Mouse (Mus musculus) megakaryocyte, embryonic 14.5 days (primary cell): ENCODE data around the gene Atp5j2. TPM values are rescaled to one million over a fixed set of nuclear protein-coding genes. Genes with fewer than 3 reads are reported as not detected.
A peak's percentile ranks its signal among the peaks of the same experiment; 100 is the strongest.

Experiments
- H3K27me3 ChIP-seq: replicated peaks from 2 replicates; pipeline ENCODE3; 2012; ENCODE audit warnings: inconsistent platforms
- H3K36me3 ChIP-seq: replicated peaks from 2 replicates; pipeline ENCODE3; 2012; ENCODE audit warnings: low read length, inconsistent platforms, mixed read lengths
- H3K4me1 ChIP-seq: 2 replicates; pipeline ENCODE4 v1.6.1; 2012; ENCODE audit warnings: inconsistent platforms
- H3K4me3 ChIP-seq: replicated peaks from 2 replicates; pipeline ENCODE3; 2012; ENCODE audit warnings: moderate library complexity, mild to moderate bottlenecking, inconsistent platforms
- H3K9me3 ChIP-seq: 2 replicates; pipeline ENCODE4 v1.6.1; 2012; ENCODE audit warnings: inconsistent platforms
- FLI1 ChIP-seq: IDR thresholded peaks from 2 replicates; pipeline ENCODE4 v1.6.1; 2012; ENCODE audit warnings: low read length, inconsistent platforms, mixed read lengths
- GATA1 ChIP-seq: IDR thresholded peaks from 3 replicates; pipeline ENCODE4 v1.6.1; 2012; ENCODE audit warnings: mixed read lengths, low read length, inconsistent platforms, borderline replicate concordance
- polyA plus RNA-seq: library from polyadenylated mRNA; stranded (reverse); fragments of >175 nt; gene quantifications from 2 replicates; pipeline ENCODE4 v1.2.3, GENCODE M21; 2012; ENCODE audit warnings: low replicate concordance; ENCODE audit not compliant: insufficient read depth

Gene Atp5j2
- polyA plus RNA-seq, 1 experiment, result 56.7 TPM

- no peak for TF ChIP-seq GATA1
- TF ChIP-seq FLI1, result no peak
- Histone ChIP-seq H3K4me3 (peak overlapping the region; percentile 98), H3K9me3 (no peaks in the 10 kb centered on the region), H3K27me3 (no peaks in the 10 kb centered on the region), H3K4me1 (peaks cover 58% of the 10 kb centered on the region), H3K36me3 (peaks cover 57% of the 10 kb centered on the region)
Measured at GRCm38 (mm10) chr5:145167306-145167661, 24.6 kb downstream of the Atp5j2 start.

DNA sequence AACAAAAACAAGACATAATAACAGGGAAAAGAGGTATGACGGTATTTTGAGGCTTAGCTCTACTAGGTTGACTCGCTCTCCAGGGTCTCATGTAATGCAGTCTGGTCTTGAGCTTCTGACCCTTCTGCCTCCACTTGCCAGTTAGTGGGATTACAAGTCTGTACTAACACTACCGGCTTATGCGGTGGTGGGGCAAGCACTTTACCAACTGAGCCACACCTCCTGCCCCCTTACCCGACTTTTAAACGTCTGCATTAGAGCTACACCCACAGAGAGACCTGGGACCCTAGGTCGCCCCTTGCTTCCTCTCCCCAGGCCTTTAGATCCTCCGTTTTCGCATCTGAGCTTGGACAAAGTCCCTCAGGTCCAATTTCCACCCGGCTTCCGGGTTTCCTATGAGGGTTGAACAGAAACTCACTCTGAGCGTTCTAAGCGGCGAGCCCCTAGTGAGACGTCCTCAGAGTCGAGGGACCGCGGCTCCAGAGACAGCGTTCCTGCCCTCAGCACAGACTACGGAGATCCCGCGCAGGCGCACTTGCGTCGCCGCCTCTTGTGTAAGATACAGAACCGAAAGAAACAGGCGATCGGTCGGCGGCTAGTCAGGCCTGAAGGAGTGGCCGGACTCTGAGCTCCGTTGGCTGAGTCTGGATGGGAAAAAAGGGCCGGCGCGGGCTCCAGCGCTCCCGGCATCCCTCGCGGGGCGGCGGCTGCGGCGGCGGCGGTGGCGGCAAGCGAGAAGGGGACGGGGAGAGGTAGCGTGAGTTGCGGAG, 25.1 kb downstream of the Atp5j2 start, which contains the start of the genes Ptcd1 and Cpsf4:
Gene Ptcd1, minus strand, starts transcription at position 573 of the 770 bp plus-strand sequence.
Gene Cpsf4, plus strand, starts transcription at position 678 of the 770 bp plus-strand sequence.
- Histone ChIP-seq H3K4me1 (peaks cover 58% of the 10 kb centered on the region), H3K4me3 (peak within 1 kb of the TSS; percentile 98), H3K36me3 (peaks cover 56% of the 10 kb centered on the region), H3K27me3 (no peaks in the 10 kb centered on the region), H3K9me3 (no peaks in the 10 kb centered on the region)
- TF ChIP-seq FLI1 (no peak), GATA1 (no peak)

- peaks cover 57% of the 10 kb centered on the region for H3K4me1 ChIP-seq
- peak overlapping the region; percentile 28 for H3K4me3 ChIP-seq
- peaks cover 56% of the 10 kb centered on the region for H3K36me3 ChIP-seq
- H3K27me3 ChIP-seq, result no peaks in the 10 kb centered on the region
- TF ChIP-seq FLI1 (no peak), GATA1 (no peak)
- H3K9me3 ChIP-seq, result no peaks in the 10 kb centered on the region
Measured at GRCm38 (mm10) chr5:145165184-145165583, 26.7 kb downstream of the Atp5j2 start.

- peaks cover 58% of the 10 kb centered on the region for H3K36me3 ChIP-seq
- H3K9me3 ChIP-seq, result no peaks in the 10 kb centered on the region
- TF ChIP-seq FLI1, result no peak
- TF ChIP-seq GATA1, result no peak
- no peaks in the 10 kb centered on the region for H3K27me3 ChIP-seq
- peaks cover 53% of the 10 kb centered on the region for H3K4me1 ChIP-seq
- H3K4me3 ChIP-seq, result no peak overlapping the region
Measured at GRCm38 (mm10) chr5:145164710-145165109, 27.2 kb downstream of the Atp5j2 start.

DNA sequence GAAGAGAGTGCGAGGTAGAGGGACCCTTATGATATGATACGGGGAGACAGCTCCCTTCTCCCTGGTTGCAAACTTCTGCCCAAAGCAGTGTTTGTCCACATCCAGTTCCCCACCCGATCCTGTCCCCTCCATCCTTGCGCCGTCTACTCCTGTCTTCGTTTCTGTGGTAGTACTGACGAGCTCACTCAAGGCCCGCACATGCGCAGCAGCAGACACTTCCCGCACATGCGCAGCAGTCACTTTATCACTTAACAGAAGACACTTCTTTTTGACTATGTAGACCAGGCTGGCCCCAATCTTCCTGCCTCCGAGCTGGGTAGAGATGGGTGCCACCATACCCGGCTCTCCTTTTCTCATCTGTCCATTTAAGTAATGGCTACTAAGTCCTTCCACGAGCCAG, 30.5 kb downstream of the Atp5j2 start:
- Histone ChIP-seq H3K9me3 (no peaks in the 10 kb centered on the region), H3K27me3 (no peaks in the 10 kb centered on the region), H3K4me1 (peaks cover 35% of the 10 kb centered on the region), H3K36me3 (peaks cover 84% of the 10 kb centered on the region), H3K4me3 (no peak overlapping the region)
- TF ChIP-seq FLI1, result no peak
- no peak for TF ChIP-seq GATA1

DNA sequence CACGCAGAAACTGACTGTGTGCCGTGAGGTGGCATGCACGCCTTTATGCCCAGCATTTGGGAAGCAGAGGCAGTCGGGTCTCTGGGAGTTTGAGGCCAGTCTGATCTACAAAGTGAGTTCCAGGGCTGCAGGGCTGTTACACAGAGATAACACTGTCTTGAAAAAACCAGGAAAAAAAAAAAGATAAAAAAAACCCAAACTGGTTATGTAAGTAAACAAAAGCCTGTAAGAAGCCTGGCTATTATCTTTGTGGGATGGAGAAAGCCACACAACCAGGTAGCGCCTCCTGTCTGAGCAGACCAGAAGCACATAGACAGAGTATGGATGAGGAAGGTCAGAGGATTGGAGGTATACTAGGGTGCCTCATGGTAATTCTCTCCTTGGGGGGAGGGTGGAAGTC, 39.2 kb downstream of the Atp5j2 start:
- H3K36me3 ChIP-seq, result peaks cover 96% of the 10 kb centered on the region
- no peaks in the 10 kb centered on the region for H3K27me3 ChIP-seq
- no peak for TF ChIP-seq GATA1
- TF ChIP-seq FLI1, result no peak
- H3K9me3 ChIP-seq, result peaks cover 5% of the 10 kb centered on the region; the same call in 1 of the 2 replicates
- H3K4me3 ChIP-seq, result peak overlapping the region; percentile 40
- H3K4me1 ChIP-seq, result peaks cover 39% of the 10 kb centered on the region

DNA sequence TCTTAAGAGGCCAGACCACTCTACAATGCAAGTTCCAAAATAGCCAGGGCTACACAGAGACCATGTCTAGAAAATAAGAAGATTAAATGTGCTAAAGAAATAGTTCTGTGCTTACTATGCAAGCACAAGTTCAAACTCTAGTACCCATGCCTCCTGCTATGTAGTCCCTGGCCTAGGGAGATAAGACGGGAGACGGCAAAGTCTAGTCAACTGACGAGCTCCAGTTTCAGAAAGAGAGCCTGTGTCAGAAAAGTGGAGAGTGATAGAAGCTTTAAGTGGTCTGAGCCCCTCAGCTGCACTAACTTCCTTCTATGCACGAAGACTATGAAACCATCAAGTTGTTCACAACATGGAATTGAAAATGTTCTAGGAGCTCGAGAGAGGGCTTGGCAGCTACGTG, 42.6 kb downstream of the Atp5j2 start:
- Histone ChIP-seq H3K4me1 (peaks cover 45% of the 10 kb centered on the region), H3K4me3 (no peak overlapping the region), H3K9me3 (peaks cover 5% of the 10 kb centered on the region; the same call in 1 of the 2 replicates), H3K36me3 (peaks cover 100% of the 10 kb centered on the region), H3K27me3 (no peaks in the 10 kb centered on the region)
- TF ChIP-seq FLI1 (no peak), GATA1 (no peak)

DNA sequence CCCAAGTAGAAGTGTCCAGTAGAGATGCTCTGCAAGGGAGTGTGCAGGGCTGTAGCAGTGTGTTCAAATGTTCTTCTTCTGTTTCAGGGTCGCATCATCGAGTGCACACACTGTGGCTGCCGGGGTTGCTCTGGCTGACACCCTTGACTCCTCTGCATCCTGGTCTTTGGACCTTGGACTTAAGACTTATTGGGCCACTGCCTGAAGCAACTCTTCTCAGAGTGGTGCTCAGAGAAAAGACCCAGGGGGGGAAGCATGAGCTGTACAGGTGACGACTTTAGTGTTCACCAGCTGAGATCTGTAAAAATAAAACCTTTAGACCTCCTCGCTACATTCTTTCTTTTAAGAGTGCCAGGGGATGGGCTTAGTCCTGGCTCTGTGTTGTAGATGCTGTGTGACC, 44.1 kb downstream of the Atp5j2 start:
- Histone ChIP-seq H3K9me3 (no peaks in the 10 kb centered on the region), H3K4me3 (no peak overlapping the region), H3K4me1 (peaks cover 43% of the 10 kb centered on the region), H3K36me3 (peaks cover 100% of the 10 kb centered on the region), H3K27me3 (no peaks in the 10 kb centered on the region)
- TF ChIP-seq GATA1 (no peak), FLI1 (no peak)

GRCm38 (mm10) chr5:145140611-145141010, 51.3 kb downstream of the Atp5j2 start:
- Histone ChIP-seq H3K4me1 (peaks cover 56% of the 10 kb centered on the region), H3K27me3 (no peaks in the 10 kb centered on the region), H3K9me3 (no peaks in the 10 kb centered on the region), H3K4me3 (peak overlapping the region; percentile 99), H3K36me3 (peaks cover 64% of the 10 kb centered on the region)
- TF ChIP-seq FLI1 (no peak), GATA1 (no peak)

DNA sequence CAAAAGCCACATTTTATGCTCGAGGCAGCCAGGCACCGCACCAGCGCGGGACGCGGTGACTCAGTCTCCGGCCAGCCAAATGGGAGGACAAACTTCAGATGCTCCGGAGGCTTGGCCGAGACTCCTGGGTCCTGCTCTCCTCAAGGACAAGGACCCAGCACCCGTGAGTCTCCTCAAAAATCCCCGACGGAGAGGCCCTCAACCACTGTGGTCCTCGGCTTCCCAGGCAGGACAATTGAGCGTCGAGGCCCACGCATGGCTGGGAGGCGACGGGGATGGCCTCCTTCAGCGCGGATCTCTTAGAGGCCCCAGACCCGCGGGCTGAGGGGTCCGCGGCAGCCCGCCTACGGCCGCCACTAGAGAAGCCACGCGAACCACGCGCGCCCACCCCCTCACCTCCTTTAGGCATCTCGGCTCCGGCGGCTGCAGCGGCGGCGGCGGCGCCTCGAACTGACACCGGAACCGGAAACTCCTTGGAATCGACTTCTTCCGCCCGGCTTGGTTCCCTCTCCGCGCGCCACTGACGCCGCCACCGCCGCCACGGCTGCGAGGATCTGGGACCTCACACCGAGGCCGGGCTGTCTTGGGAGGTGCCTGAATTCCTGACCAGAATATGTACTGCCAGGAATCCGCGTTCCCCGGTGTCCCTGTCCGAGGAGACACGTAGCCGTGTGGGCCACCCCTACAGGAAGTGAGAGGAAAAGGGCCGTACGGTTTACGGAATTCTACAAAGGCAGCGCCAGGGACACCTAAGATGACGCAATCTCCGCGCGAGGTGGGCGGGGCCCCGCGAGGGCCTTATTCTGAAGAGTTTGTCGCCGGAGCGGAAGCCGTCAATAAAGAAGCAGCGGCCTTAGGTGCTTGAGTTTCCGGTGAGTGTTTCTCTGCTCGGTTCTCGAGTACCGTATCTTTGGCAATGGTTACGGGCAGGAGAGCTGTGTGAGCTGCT, 52.0 kb downstream of the Atp5j2 start, which contains the start of the genes Pdap1 and Bud31:
Gene Pdap1, minus strand, starts transcription at position 668 of the 949 bp plus-strand sequence.
Gene Bud31, plus strand, starts transcription at position 792 of the 949 bp plus-strand sequence.
- Histone ChIP-seq H3K4me1 (peaks cover 56% of the 10 kb centered on the region), H3K4me3 (peak within 1 kb of the TSS; percentile 99), H3K27me3 (no peaks in the 10 kb centered on the region), H3K36me3 (peaks cover 64% of the 10 kb centered on the region), H3K9me3 (no peaks in the 10 kb centered on the region)
- TF ChIP-seq FLI1 (0 out of 2 replicates have a peak, but pooled peaks have one; percentile 6), GATA1 (no peak)
